Mouse (Mus musculus) neutrophil, adult 83 days (primary cell): Measurements from ENCODE around the gene Abcc10. TPM values are rescaled to one million over a fixed set of nuclear protein-coding genes. Genes with fewer than 3 reads are reported as not detected.

Experiments used
- total RNA-seq, 2 experiments: library from RNA; stranded (reverse); gene quantifications; one replicate each; pipeline ENCODE4 v1.2.4; 2023

Gene Abcc10
- total RNA-seq = 1 to 10 TPM; 6.4 to 6.8 TPM

GRCm38 (mm10) chr17:46327906-46328534 lies at the start of gene Abcc10:
Gene Abcc10, minus strand, starts transcription at chr17:46328352.

GRCm38 (mm10) chr17:46297364-46298219 lies 30.6 kb downstream of the Abcc10 start, which contains the start of gene Dlk2:
Gene Dlk2, plus strand, starts transcription at chr17:46297421.

GRCm38 (mm10) chr17:46282483-46283123 lies 45.5 kb downstream of the Abcc10 start, which contains the start of gene Tjap1:
Gene Tjap1, minus strand, starts transcription at chr17:46283026.

GRCm38 (mm10) chr17:46253452-46254084 lies 74.6 kb downstream of the Abcc10 start, which contains the start of gene Lrrc73:
Gene Lrrc73, plus strand, starts transcription at chr17:46253531.

Other genes starting within 250 kb of the Abcc10 start
- gene Mrps18a, start 217.4 kb downstream of the Abcc10 start, total RNA-seq = 10 to 100 TPM; 24.6 to 26.4 TPM
- under 1 TPM in 1 of 2 experiments, not detected in 1; 0.61 TPM for gene Rsph9, start 184.1 kb downstream of the Abcc10 start, total RNA-seq
- 10 to 100 TPM; 16.6 to 20.6 TPM for gene Mad2l1bp, start 174.8 kb downstream of the Abcc10 start, total RNA-seq
- gene Gtpbp2, start 167.3 kb downstream of the Abcc10 start, total RNA-seq = 100 to 1,000 TPM; 128 to 138 TPM
- gene Polh, start 125.7 kb downstream of the Abcc10 start, total RNA-seq = 10 to 100 TPM; 21.0 TPM
- 10 to 100 TPM; 20.3 to 22.9 TPM for gene Xpo5, start 125.6 kb downstream of the Abcc10 start, total RNA-seq
- 10 to 100 TPM; 22.6 to 22.7 TPM for gene Polr1c, start 80.3 kb downstream of the Abcc10 start, total RNA-seq
- gene Yipf3, start 80.3 kb downstream of the Abcc10 start, total RNA-seq = 10 to 100 TPM; 75.7 to 76.7 TPM
- gene Lrrc73, start 74.8 kb downstream of the Abcc10 start, total RNA-seq = 1 to 10 TPM in 1 of 2 experiments, under 1 TPM in 1; 0.79 to 1.6 TPM
- gene Tjap1, start 45.3 kb downstream of the Abcc10 start, total RNA-seq = 10 to 100 TPM; 24.1 to 29.3 TPM
- not detected for gene Dlk2, start 30.9 kb downstream of the Abcc10 start, total RNA-seq
- 1 to 10 TPM; 5.0 to 7.0 TPM for gene Zfp318, start 55.4 kb upstream of the Abcc10 start, total RNA-seq
- not detected for gene Crip3, start 100.6 kb upstream of the Abcc10 start, total RNA-seq
- gene Slc22a7, start 110.1 kb upstream of the Abcc10 start, total RNA-seq = not detected
- not detected for gene Ttbk1, start 159.3 kb upstream of the Abcc10 start, total RNA-seq
- gene Dnph1, start 168.4 kb upstream of the Abcc10 start, total RNA-seq = 1 to 10 TPM; 5.6 to 5.8 TPM
- 1 to 10 TPM; 5.3 to 7.0 TPM for gene Cul9, start 218.0 kb upstream of the Abcc10 start, total RNA-seq
- gene Srf, start 227.8 kb upstream of the Abcc10 start, total RNA-seq = 10 to 100 TPM; 51.7 to 52.8 TPM